Mouse (Mus musculus) monocyte, adult 5-6 weeks (primary cell): ENCODE results near the gene Fxyd7. TPM values are rescaled to one million over a fixed set of nuclear protein-coding genes. Genes with fewer than 3 reads are reported as not detected.
A peak's percentile ranks its signal among the peaks of the same experiment; 100 is the strongest.

ENCODE experiments used
- ATAC-seq: fragments of 153-309, 156-312 bp; replicated peaks from 2 replicates; pipeline ENCODE4 v1.8.0; 2017; ENCODE audit warnings: mild to moderate bottlenecking; ENCODE audit not compliant: low TSS enrichment, insufficient number of reproducible peaks, severe bottlenecking, poor library complexity, low FRiP score
- total RNA-seq: library from RNA; stranded (forward); fragments of 200-1000, 200-491, 200-594 nt; gene quantifications from 3 replicates; pipeline ENCODE4 v1.2.3, GENCODE M21; 2017

The Fxyd7 gene
- not detected in 3 replicates for total RNA-seq

GRCm38 (mm10) chr7:31051321-31052021 is at the start of gene Fxyd7:
Gene Fxyd7 (minus strand): TSS chr7:31051467.
- ATAC-seq: no peak

- ATAC-seq: no peak
Observed at GRCm38 (mm10) chr7:31100786-31101185, 49.5 kb upstream of the Fxyd7 start.

GRCm38 (mm10) chr7:31099612-31099982 is 48.3 kb upstream of the Fxyd7 start:
- no peak for ATAC-seq

GRCm38 (mm10) chr7:31098697-31099611 is 47.7 kb upstream of the Fxyd7 start:
- no peak for ATAC-seq

- peak; percentile 88 for ATAC-seq
Observed at GRCm38 (mm10) chr7:31097583-31098248, 46.4 kb upstream of the Fxyd7 start.

- no peak for ATAC-seq
Observed at GRCm38 (mm10) chr7:31096892-31097564, 45.8 kb upstream of the Fxyd7 start.

- no peak for ATAC-seq
Observed at GRCm38 (mm10) chr7:31094774-31095501, 43.7 kb upstream of the Fxyd7 start.

- ATAC-seq: peak; percentile 79
Observed at GRCm38 (mm10) chr7:31089721-31090120, 38.5 kb upstream of the Fxyd7 start.

GRCm38 (mm10) chr7:31088206-31088605 is 36.9 kb upstream of the Fxyd7 start:
- ATAC-seq: no peak

GRCm38 (mm10) chr7:31087262-31087661 is 36.0 kb upstream of the Fxyd7 start:
- no peak for ATAC-seq

- peak; percentile 57 for ATAC-seq
Observed at GRCm38 (mm10) chr7:31086175-31086755, 35.0 kb upstream of the Fxyd7 start.

- ATAC-seq: no peak
Observed at GRCm38 (mm10) chr7:31085171-31085570, 33.9 kb upstream of the Fxyd7 start.

- no peak for ATAC-seq
Observed at GRCm38 (mm10) chr7:31084140-31084539, 32.9 kb upstream of the Fxyd7 start.

- ATAC-seq: no peak
Observed at GRCm38 (mm10) chr7:31082831-31083588, 31.7 kb upstream of the Fxyd7 start.

GRCm38 (mm10) chr7:31082106-31082505 is 30.8 kb upstream of the Fxyd7 start:
- ATAC-seq: no peak

GRCm38 (mm10) chr7:31081106-31081505 is 29.8 kb upstream of the Fxyd7 start:
- no peak for ATAC-seq

- ATAC-seq: no peak
Observed at GRCm38 (mm10) chr7:31080611-31081010, 29.3 kb upstream of the Fxyd7 start.
